Mouse (Mus musculus) heart, embryonic 11.5 days (tissue): ENCODE data around the gene Samd9l. TPM values are rescaled to one million over a fixed set of nuclear protein-coding genes. Genes with fewer than 3 reads are reported as not detected.
"Not testable (repeated sequence)": the region's sequence is repeated elsewhere in the genome, so short reads cannot be mapped to it uniquely, and the experiment has no call there.

Experiments used
- ATAC-seq: fragments of 200-750 bp; cut with Nextera tagmentation; replicated peaks from 2 replicates; pipeline ENCODE4 v1.8.0; 2017; ENCODE audit warnings: moderate library complexity; ENCODE audit not compliant: insufficient number of reproducible peaks, low FRiP score, low TSS enrichment
- H3K27ac ChIP-seq: fragments of 300-500 bp; sonication (generic); 2 replicates; pipeline ENCODE4 v1.5.1; 2014; ENCODE audit warnings: mild to moderate bottlenecking, low read depth, low read length
- H3K27me3 ChIP-seq: fragments of 300-500 bp; sonication (generic); 2 replicates; pipeline ENCODE4 v1.6.1; 2014; ENCODE audit warnings: mild to moderate bottlenecking, low read length, mixed read lengths; ENCODE audit not compliant: control insufficient read depth, insufficient read depth
- H3K36me3 ChIP-seq: fragments of 300-500 bp; sonication (generic); 2 replicates; pipeline ENCODE4 v1.6.1; 2014; ENCODE audit warnings: mild to moderate bottlenecking, low read length, moderate library complexity, mixed read lengths; ENCODE audit not compliant: control insufficient read depth, insufficient read depth
- H3K4me1 ChIP-seq: fragments of 300-500 bp; sonication (generic); 2 replicates; pipeline ENCODE4 v1.6.1; 2014; ENCODE audit warnings: low read length; ENCODE audit not compliant: control insufficient read depth, insufficient read depth
- H3K4me2 ChIP-seq: fragments of 300-500 bp; sonication (generic); 2 replicates; pipeline ENCODE4 v1.6.1; 2014; ENCODE audit warnings: mild to moderate bottlenecking, moderate library complexity
- H3K4me3 ChIP-seq: fragments of 300-500 bp; sonication (generic); 2 replicates; pipeline ENCODE4 v1.5.1; 2014; ENCODE audit warnings: low read depth, low read length
- H3K9ac ChIP-seq: fragments of 300-500 bp; sonication (generic); 2 replicates; pipeline ENCODE4 v1.6.1; 2014; ENCODE audit warnings: mild to moderate bottlenecking, low read depth, low read length, moderate library complexity
- H3K9me3 ChIP-seq: fragments of 300-500 bp; sonication (generic); replicated peaks from 2 replicates; pipeline ENCODE4 v1.6.1; 2016; ENCODE audit warnings: low read length; ENCODE audit not compliant: control insufficient read depth
- WGBS: fragments of 180-500 bp; shearing (Covaris S2); extraction: QIAGEN DNeasy Blood & Tissue Kit; methylation state at CpG from one replicate; pipeline ENCODE4 v1.1.7; 2014; ENCODE audit not compliant: insufficient replicate concordance; 5-methylcytosine and 5-hydroxymethylcytosine counted together
- polyA plus RNA-seq: library from polyadenylated mRNA; unstranded; fragments of >200 nt; fragmentation: Nextera tagmentation; extraction: Ambion mirVana; gene quantifications from 2 replicates; pipeline ENCODE4 v1.2.1, GENCODE M21; 2014

The Samd9l gene
- polyA plus RNA-seq, 1 experiment from 2014 or later, result 0.54 TPM

- Histone ChIP-seq H3K4me2 (no peak overlapping the region), H3K36me3 (no peaks in the 10 kb centered on the region), H3K9ac (no peak overlapping the region), H3K27ac (no peak overlapping the region), H3K27me3 (no peaks in the 10 kb centered on the region), H3K4me3 (no peak overlapping the region), H3K9me3 (no peaks in the 10 kb centered on the region), H3K4me1 (no peaks in the 10 kb centered on the region)
- 73% methylated on average over 8 of the region's 8 CpGs for WGBS
- no peak for ATAC-seq
Measured at GRCm38 (mm10) chr6:3369527-3369926, 29.8 kb downstream of the Samd9l start.

DNA sequence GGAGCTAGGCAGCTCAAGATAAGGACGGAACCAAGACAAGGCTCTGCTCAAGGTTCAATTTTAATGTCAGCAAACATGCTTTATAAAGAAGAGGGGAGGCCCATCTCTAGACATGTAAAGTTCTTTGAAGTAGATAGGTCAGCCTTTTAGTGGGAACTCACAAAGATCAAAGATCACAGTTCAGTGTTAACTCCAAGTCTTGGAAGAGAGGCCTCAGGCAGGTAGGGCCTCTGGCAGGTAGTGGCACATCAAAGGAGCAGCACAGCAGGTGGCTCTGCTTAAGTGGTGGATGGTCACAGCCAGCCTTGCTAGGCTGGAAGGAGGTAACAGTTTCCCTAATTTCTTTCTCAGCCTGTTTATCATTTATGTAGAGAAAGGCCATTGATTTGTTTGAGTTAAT is 33.8 kb downstream of the Samd9l start:
- H3K27ac ChIP-seq, H3K27me3 ChIP-seq, H3K36me3 ChIP-seq, H3K4me2 ChIP-seq, H3K9me3 ChIP-seq, H3K9ac ChIP-seq, H3K4me3 ChIP-seq, H3K4me1 ChIP-seq, ATAC-seq: not testable (repeated sequence)
- WGBS, result 69% methylated on average over 1 of the region's 1 CpGs

- H3K36me3 ChIP-seq, H3K27me3 ChIP-seq, H3K4me1 ChIP-seq, H3K27ac ChIP-seq, H3K4me3 ChIP-seq, H3K4me2 ChIP-seq, ATAC-seq, H3K9me3 ChIP-seq, H3K9ac ChIP-seq: not testable (repeated sequence)
- WGBS, result 26% methylated on average over 1 of the region's 1 CpGs
Measured at GRCm38 (mm10) chr6:3345924-3346597, 53.3 kb downstream of the Samd9l start.

DNA sequence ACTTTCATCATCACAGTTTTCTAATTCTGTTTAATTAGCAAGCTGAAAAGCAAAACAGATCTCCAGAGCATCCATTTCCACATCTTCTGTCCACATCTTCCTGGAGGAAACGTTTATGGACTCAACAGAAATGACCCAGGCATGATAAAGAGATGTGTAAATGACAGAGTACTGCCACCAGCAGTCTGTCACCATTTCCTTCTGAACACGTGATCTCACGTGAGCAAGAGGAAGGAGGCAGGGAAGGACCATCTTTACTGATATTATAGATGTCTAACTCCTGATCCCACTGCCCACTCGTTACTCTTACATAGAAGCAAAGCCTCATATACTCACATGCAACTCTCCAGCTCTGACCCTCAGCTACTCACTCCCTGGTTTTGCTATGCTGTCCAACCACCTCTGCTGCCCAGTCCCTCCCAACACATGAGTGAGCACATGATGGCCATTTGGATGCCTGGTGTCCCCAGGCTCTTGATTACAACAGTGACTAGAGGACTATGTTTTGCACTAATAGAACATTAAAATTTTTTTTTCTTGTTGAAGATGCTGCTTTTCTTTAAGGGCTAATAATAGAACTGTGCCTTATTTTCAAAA is 54.2 kb downstream of the Samd9l start:
- H3K4me1 ChIP-seq, H3K4me2 ChIP-seq, H3K9me3 ChIP-seq, H3K4me3 ChIP-seq, H3K9ac ChIP-seq, H3K36me3 ChIP-seq, ATAC-seq, H3K27ac ChIP-seq, H3K27me3 ChIP-seq: not testable (repeated sequence)
- 50% methylated on average over 2 of the region's 4 CpGs for WGBS

- H3K4me3 ChIP-seq, H3K9ac ChIP-seq, H3K4me2 ChIP-seq, ATAC-seq, H3K9me3 ChIP-seq, H3K27ac ChIP-seq, H3K36me3 ChIP-seq, H3K27me3 ChIP-seq, H3K4me1 ChIP-seq: not testable (repeated sequence)
- 69% methylated on average over 1 of the region's 1 CpGs for WGBS
Measured at GRCm38 (mm10) chr6:3343603-3344247, 55.6 kb downstream of the Samd9l start.

DNA sequence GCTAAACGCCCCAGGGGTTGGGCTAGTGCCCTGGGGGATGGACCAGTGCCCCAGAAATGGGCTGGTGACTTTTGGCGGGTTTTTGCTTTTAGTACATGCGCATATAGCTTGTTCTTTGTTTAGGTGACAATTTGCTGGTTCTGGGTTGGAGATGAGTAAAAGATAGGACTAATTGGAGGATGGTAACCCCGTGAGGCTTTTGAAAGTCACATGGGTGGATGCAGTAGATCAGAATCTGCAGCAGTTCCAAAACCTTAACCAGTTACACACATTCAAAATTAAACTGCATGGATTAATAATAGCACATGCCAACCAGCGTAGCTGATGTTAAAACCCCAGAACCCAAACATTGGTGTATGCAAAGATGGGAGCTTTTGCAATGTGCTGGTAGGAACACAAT is 57.9 kb downstream of the Samd9l start:
- Histone ChIP-seq H3K27ac (no peak overlapping the region), H3K4me2 (no peak overlapping the region; the same call in 1 of the 2 replicates), H3K9ac (no peak overlapping the region), H3K4me1 (no peaks in the 10 kb centered on the region), H3K4me3 (no peak overlapping the region), H3K27me3 (no peaks in the 10 kb centered on the region), H3K36me3 (no peaks in the 10 kb centered on the region), H3K9me3 (no peaks in the 10 kb centered on the region; the same call in 1 of the 2 replicates)
- WGBS, result 45% methylated on average over 5 of the region's 5 CpGs
- no peak for ATAC-seq

DNA sequence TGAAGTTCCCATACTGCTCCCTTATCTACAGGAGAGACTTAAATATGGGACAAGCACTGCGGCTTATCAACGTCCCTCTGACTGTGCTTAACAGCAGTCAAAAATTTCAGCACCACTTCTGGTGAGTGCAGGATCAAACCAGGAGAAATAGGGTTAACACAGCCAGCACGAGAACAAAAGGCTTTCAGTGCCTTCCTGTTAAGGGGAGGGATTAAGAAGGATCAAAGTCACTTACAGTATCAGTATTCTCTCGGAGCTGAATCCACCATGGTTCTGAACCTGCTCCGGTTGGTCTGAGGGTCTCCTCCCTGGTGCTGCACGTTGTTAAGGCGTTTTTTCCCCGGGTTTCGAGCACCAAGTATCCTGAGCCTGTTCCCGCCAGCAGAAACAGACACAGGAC is 58.4 kb downstream of the Samd9l start:
- not testable (repeated sequence) for ATAC-seq, H3K27me3 ChIP-seq, H3K9me3 ChIP-seq, H3K27ac ChIP-seq, H3K4me1 ChIP-seq, H3K36me3 ChIP-seq
- Histone ChIP-seq H3K4me2 (peak overlapping the region; percentile 58), H3K9ac (peak overlapping the region; percentile 2; the same call in 1 of the 2 replicates), H3K4me3 (0 out of 2 replicates have a peak overlapping the region, but pooled peaks have one; percentile 1)
- WGBS, result 6% methylated on average over 10 of the region's 10 CpGs

GRCm38 (mm10) chr6:3339131-3339530 is 60.2 kb downstream of the Samd9l start:
- H3K9ac ChIP-seq, H3K4me3 ChIP-seq, H3K27ac ChIP-seq, H3K27me3 ChIP-seq, H3K9me3 ChIP-seq, H3K4me2 ChIP-seq, H3K36me3 ChIP-seq, ATAC-seq, H3K4me1 ChIP-seq: not testable (repeated sequence)
- WGBS, result 82% methylated on average over 6 of the region's 6 CpGs
